Mouse (Mus musculus) bone marrow macrophage, adult 2 months (primary cell): ENCODE measurements around the gene Lzts2.

Experiments
- CTCF ChIP-seq: IDR thresholded peaks from 2 replicates; pipeline ENCODE4 v1.5.1; 2012; ENCODE audit warnings: low read depth, mild to moderate bottlenecking, low read length, moderate library complexity
- POLR2A ChIP-seq: IDR thresholded peaks from 2 replicates; pipeline ENCODE4 v1.6.1; 2012; ENCODE audit warnings: mild to moderate bottlenecking, low read depth, low read length, borderline replicate concordance

DNA sequence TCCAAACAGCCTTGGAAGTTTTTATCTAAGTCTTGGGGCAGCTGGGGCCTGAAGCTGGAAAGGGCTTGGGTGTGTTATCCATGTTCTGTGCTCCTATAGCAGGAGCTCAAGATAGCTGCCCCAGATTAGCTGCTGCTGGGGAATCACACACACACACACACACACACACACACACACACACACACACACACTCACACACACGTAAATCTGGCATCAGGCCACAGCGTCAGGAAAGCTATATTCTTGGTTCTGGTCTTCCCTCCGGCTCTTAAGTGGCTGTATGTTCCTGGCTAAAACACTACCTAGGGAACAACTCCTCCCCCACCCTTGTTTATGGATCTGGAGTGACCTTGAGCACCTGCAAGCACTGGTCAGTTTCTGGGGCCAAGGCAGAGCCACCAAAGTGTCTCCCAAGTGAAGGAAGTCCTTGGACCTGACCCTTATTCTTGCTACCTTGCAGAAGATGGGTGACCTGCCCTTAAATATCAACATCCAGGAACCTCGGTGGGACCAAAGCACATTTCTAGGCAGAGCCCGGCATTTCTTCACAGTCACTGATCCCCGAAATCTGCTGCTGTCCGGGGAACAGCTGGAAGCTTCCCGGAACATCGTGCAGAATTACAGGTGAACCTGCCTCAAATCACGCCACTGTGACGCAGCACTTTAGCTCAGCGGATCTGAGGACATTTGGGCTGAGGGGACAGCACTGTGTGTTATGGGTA is 34.6 kb downstream of the Lzts2 start:
- TF ChIP-seq CTCF (no peak), POLR2A (no peak)
